Mouse (Mus musculus): ENCODE measurements at regions not wholly inside any gene's neighbourhood (a gene's known extent, or its start where the extent isn't known, plus 50 kb on each side); places are given as distances from the start of the nearest gene placed in this dataset.
A peak's percentile ranks its signal among the peaks of the same experiment; 100 is the strongest.

- DNase-seq (ENCODE audit: low spot score in 2 of 2), result no peak
These were observed 194.7 kb upstream of the Esrrg start for GRCm38 (mm10) chr1:187413881-187414280.

GRCm38 (mm10) chr1:187418186-187419140, 190.1 kb upstream of the Esrrg start:
- no peak for DNase-seq (ENCODE audit: low spot score in 2 of 2)

- DNase-seq (ENCODE audit: low spot score in 2 of 2), result no peak
These were observed 179.9 kb upstream of the Esrrg start for GRCm38 (mm10) chr1:187428536-187429215.

GRCm38 (mm10) chr1:187433716-187434634, 174.6 kb upstream of the Esrrg start:
- no peak for DNase-seq (ENCODE audit: low spot score in 2 of 2)

GRCm38 (mm10) chr1:187439170-187439914, 169.2 kb upstream of the Esrrg start:
- DNase-seq (ENCODE audit: low spot score in 2 of 2), result no peak

GRCm38 (mm10) chr1:187441668-187442193, 166.9 kb upstream of the Esrrg start:
- DNase-seq (ENCODE audit: low spot score in 2 of 2), result no peak

- DNase-seq (ENCODE audit: low spot score in 2 of 2), result no peak
These were observed 162.1 kb upstream of the Esrrg start for GRCm38 (mm10) chr1:187446511-187446910.

GRCm38 (mm10) chr1:187448173-187448572, 160.4 kb upstream of the Esrrg start:
- peak; percentile 18 to 59 for DNase-seq (ENCODE audit: low spot score in 2 of 2)

- DNase-seq (ENCODE audit: low spot score in 2 of 2), result no peak
These were observed 158.5 kb upstream of the Esrrg start for GRCm38 (mm10) chr1:187450106-187450505.

GRCm38 (mm10) chr1:187452189-187452588, 156.4 kb upstream of the Esrrg start:
- peak in 1 of 2 experiments; percentile 22 for DNase-seq (ENCODE audit: low spot score in 2 of 2)

- no peak for DNase-seq (ENCODE audit: low spot score in 2 of 2)
These were observed 154.2 kb upstream of the Esrrg start for GRCm38 (mm10) chr1:187454431-187454830.

GRCm38 (mm10) chr1:187484821-187485220, 123.8 kb upstream of the Esrrg start:
- DNase-seq (ENCODE audit: low spot score in 2 of 2), result no peak

- no peak for DNase-seq (ENCODE audit: low spot score in 2 of 2)
These were observed 120.5 kb upstream of the Esrrg start for GRCm38 (mm10) chr1:187487948-187488690.

GRCm38 (mm10) chr1:187489452-187489851, 119.1 kb upstream of the Esrrg start:
- DNase-seq (ENCODE audit: low spot score in 2 of 2), result no peak

GRCm38 (mm10) chr1:187505368-187505767, 103.2 kb upstream of the Esrrg start:
- no peak for DNase-seq (ENCODE audit: low spot score in 2 of 2)

- DNase-seq (ENCODE audit: low spot score in 2 of 2), result no peak
These were observed 101.4 kb upstream of the Esrrg start for GRCm38 (mm10) chr1:187507217-187507616.

- no peak for DNase-seq (ENCODE audit: low spot score in 2 of 2)
These were observed 77.2 kb upstream of the Esrrg start for GRCm38 (mm10) chr1:187531349-187531922.

- no peak for DNase-seq (ENCODE audit: low spot score in 2 of 2)
These were observed 72.3 kb upstream of the Esrrg start for GRCm38 (mm10) chr1:187536263-187536662.

- no peak for DNase-seq (ENCODE audit: low spot score in 2 of 2)
These were observed 51.9 kb upstream of the Esrrg start for GRCm38 (mm10) chr1:187556718-187557117.
